Mouse (Mus musculus) lung, postnatal 14 days (tissue): Measurements from ENCODE around the gene Nwd1.

ENCODE experiments used
- DNase-seq: peaks from one replicate; pipeline ENCODE4 v3.0.0; 2021

Gene Nwd1

DNA sequence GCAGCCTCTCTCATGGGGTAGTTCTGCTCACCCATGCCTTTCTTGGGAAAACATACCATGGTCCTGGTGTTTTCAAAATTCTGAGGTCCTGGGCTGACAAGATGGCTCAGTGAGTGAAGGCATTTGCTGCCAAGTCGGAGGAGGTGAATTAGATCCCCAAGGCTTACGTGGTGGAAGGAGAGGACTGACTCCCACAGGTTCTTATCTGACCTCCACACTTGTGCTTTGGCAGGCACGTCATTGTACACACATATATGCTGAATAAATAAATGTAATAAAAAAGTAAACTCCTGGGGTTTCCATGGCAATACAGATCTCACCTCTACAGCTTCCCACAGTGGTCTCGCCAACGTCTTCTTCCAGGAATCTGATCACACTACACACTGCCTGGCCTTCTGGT, 70.1 kb downstream of the Nwd1 start:
- no peak for DNase-seq

DNA sequence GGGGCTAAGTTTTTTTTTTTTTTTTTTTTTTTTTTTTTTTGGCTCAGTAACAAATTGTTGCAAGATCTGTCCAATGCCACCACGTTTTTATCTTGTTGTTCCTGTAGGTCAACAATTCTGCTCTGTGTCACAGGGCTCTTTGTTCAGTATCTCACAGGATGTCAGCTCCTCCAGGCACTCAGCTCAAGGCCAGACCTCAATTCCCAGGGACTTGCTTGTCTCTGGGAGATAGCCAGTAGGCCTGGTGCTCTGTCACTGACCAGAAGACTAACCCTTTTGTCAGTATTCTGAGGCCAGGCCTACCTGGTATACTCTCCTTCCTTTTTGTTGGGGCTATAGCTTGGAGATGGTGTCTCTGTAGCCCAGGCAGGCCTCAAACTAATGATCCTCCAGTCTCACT, 74.0 kb downstream of the Nwd1 start:
- DNase-seq, result no peak

DNA sequence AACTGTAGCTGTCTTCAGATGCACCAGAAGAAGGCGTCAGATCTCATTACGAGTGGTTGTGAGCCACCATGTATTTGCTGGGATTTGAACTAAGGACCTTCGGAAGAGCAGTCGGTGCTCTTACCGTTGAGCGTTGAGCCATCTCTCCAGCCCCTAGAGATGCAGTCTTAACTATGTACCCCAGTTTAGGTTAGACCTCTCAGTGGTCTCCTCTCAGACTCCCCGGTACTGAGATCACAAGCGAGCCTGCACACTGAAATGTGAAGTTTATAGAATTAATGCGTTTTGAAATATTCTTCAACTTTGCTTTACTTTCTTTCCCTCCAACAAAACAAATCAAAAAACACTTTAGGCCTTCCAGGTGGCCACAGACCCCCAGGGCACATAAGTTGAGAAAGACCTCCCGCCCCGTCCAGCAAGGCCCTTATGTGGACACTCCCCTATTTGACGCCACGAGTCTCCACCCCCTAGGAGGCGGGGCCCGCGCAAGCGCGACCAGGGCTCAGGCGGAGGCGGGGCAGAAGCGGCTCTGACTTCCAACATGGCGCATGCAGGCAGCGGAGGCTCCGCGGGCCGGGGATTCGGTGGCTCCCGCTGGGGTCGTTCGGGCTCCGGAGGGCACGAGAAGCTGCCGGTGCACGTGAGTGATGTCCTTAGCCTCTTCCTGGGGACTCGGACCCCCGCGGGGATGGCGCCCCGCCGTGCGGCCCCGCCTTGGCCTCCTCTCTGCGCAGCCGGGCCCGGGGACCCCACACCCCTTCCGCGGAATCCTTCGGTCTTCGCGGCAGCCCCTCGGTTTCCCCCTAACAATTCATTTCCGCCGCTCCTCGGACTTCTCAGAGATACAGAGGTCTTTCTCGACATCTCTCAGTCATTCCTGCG, 76.5 kb downstream of the Nwd1 start, which contains the start of gene Sin3b:
TSS of gene Sin3b (plus strand) at position 517 of the 882 bp plus-strand sequence.
- DNase-seq, result peak; percentile 97

DNA sequence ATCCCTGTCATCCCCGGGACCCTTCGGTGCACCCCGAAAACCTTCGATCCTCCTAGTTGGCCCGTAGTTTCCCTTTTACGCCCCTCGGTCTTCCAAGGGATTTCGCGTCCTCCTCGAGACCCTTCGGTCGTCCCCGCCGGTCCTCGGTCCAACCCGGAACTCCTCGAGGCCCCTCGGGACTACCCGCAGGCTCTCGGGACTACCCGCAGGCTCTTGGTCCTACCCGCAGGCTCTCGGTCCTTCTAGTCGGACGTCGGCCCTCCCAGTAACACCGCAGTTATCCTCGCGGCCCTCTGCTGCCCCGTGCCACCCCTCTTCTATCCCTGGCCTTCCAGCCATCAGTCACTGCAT, 77.1 kb downstream of the Nwd1 start:
- peak; percentile 12 for DNase-seq

DNA sequence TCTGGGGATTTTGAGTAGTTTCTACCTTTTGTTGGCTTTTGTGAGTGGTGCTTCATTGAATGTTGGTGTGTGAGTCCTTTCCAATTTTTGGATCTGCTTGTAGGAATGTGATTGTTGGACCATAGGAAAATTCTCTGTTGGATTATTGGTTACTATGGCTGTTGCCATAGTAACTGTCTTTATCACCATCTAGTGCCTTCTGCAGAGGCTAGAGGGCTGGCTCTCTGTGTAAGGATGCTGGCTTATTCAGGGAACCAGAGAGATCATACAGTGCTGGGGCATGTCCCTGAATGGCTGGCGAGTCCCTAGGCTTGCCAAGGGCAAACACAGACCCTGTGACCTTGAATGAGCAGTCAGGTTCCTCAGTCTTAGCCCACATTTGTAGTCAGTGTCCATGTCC, 82.1 kb downstream of the Nwd1 start:
- no peak for DNase-seq

DNA sequence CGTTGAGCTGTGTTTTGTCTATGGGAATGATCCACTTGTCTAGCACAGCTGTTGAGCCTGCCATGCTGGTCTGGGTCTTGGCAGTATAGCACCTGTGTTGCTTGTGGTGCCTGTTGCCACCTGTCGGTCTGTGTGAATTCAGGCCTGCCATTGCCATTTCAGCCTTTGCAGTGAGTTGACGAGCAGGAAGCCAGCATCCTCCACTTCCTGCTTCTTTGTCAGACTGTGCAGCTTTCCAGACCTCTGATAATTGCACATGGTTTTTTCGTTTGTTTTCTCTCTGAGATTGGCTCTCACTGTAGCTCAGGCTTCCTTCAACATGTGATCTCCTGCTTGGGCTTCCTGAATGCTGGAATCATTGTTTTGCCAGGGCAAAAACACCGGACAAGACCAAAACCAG, 88.5 kb downstream of the Nwd1 start:
- DNase-seq, result no peak

DNA sequence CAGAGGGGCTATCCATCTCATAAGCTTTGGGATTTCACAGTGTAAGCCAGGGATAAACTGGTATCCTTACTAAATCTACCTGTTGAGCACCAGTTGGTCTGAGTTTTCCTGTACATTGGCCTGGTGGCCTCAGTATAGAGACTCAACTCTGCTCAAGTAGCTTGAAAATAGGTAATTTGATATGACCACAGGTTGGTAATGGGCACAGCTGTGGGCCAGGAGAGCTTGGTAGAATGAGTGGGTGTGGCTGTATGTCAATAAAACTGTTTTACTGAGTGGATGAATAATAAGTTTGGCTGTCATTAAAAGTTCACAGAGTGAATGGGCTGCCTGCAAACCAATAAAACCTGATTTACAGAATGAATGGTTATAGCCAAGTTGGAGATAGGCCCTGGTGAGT, 90.4 kb downstream of the Nwd1 start:
- DNase-seq, result no peak

DNA sequence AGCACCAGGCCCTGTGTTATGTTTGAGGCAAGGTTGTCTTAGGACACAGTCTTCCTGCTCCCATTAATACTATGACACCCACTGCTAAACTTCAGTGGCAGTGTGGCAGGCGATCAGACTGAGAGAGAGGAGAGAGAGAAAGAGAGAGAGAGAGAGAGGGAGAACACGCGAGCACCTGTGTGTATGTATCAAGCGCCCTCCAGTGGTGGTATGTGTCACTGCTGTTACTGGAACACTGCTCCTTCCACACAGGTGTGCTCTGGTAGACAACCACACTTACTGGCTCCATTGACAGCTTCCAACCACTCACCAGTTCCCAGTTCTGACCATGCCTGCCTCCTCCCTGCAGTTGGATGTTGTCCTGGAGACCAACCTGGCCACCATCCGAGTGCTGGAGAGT, 99.5 kb downstream of the Nwd1 start:
- DNase-seq, result peak; percentile 50

DNA sequence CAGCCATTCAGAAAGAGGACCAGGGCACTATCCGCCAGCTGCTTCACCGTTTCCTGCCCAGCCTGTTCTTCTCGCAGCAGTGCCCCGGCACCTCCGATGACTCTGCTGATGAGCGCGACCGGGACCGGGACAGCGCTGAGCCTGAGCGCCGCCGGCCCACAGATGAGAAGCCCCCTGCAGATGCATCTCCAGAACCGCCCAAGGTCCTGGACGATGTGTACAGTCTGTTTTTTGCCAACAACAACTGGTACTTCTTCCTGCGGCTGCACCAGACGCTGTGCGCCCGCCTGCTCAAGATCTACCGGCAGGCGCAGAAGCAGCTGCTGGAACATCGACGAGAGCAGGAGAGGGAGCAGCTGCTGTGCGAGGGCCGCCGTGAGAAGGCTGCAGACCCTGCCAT, 103.3 kb downstream of the Nwd1 start:
- DNase-seq, result no peak

DNA sequence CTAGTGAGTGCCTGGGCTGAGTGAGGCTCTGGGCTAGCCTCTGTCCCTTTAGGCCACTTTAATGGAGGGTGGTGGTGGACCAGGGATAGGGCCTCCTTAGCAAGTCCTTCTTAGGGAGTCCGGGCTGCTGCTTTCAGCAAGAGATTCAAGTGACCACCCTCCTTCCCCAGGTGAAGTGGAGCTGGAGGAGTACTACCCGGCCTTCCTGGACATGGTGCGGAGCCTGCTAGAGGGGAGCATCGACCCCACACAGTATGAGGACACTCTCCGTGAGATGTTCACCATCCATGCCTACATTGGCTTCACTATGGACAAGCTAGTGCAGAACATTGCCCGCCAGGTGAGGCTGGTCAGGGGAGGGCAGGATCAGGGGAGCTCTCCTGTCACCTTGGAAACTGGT, 103.8 kb downstream of the Nwd1 start:
- DNase-seq, result no peak

DNA sequence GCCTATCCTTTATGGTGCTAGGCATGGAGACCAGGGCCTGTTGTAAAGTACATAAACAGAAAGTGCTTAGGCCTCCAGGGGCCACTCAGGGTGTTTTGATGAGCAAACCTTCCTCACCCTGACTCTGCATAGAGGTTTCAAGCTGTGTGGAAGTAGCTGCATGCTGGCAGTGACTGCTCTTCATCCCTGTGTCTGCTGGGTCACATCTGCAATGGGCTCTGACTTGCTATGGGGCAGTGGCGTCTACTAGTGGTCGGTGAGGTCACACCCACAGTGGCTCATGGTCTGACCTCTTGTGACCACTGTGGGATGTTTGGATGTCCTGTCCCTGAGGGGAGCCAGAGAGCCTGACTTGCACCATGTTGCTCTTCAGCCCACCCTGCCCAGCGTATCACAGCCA, 104.6 kb downstream of the Nwd1 start:
- no peak for DNase-seq

DNA sequence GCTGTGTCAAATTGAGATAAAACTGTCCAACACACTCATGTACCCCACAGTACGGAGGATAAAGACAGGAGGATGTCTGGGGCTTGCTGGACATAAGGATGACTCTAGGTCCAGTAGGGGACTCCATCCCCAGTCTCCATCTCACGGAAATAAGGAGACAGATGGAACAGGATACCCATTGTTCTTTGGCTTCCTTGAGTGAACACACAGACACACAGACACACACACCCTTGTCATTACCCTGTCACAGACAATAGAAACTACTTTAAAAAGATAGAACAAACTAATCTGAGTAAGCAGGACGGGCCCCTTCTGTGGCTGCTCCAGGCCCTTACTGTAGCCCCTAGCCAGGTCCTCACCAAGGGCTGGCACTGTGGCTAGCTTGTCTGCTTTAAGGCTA, 105.8 kb downstream of the Nwd1 start:
- DNase-seq, result no peak

DNA sequence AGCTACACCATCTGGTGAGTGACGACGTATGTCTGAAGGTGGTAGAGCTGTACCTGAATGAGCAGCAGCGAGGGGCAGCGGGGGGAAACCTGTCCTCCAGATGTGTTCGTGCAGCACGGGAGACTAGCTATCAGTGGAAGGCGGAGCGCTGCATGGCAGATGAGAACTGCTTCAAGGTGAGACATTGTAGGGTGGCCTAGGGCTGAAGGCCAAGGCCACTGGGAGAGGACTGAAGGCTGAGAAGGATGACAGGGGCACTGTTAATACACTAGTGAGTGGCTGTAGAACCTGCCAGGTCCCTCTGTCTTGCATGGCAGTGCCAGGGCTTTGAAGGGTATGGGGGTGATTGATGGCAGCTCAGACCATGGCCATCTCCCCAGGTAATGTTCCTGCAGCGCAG, 106.7 kb downstream of the Nwd1 start:
- no peak for DNase-seq

DNA sequence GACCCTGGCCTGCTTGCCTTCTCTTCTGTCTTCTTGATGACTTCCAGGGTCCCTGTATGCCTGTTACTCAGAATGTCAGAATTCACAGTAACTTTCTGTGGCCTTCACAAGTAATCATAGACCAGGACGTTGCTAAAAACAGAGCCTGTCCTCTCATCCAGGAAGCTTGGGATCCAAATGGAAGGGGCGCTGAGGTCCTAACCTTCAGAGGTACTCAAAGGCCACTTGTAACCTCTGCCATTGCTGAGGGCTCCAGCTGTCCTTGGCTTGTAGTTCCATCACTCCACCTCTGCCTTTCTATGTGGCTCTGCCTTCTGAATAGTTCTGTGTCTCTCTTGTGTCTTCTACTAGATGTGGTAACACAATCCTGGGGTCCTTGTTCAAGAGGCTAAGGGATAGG, 107.3 kb downstream of the Nwd1 start:
- DNase-seq, result no peak

DNA sequence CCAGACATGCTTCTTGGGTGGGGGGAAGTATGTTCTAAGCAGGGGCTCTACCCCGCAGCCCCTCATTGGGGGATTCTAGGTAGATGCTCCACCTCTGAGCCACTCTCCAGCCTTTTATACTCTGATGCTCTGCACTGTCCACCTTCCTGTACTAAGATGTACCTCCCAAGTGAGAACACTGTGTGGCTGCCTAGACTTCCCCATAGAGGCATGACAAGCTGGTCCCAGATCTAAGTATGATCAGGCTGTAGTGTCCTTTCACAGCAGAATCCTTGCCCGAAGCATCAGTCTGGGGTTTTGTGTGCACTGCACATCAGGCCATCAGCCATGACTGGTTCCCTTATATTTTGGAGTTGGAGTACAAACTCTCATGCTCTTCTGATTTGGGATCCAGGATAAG, 109.5 kb downstream of the Nwd1 start:
- no peak for DNase-seq

DNA sequence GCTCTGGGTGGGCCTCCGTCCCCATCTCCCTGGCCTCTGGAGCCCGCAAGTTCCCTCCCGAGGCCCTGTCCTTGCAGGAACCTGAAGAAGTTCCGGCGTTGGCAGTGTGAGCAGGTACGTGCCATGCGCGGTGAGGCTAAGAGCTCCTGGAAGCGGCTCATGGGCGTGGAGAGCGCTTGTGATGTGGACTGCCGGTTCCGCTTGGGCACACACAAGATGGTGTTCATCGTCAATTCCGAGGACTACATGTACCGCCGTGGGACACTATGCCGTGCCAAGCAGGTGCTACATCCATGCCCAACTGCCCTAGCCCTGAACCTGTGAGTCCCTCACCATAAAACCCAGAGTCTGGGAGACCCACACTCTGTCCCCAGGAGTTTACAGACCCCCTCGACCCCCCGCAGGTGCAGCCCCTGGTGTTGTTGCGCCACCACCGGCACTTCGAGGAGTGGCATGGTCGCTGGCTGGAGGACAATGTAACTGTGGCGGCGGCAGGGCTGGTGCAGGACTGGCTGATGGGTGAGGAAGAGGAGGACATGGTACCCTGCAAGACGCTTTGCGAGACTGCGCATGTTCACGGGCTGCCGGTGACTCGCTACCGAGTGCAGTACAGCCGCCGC, 110.4 kb downstream of the Nwd1 start:
- no peak for DNase-seq

DNA sequence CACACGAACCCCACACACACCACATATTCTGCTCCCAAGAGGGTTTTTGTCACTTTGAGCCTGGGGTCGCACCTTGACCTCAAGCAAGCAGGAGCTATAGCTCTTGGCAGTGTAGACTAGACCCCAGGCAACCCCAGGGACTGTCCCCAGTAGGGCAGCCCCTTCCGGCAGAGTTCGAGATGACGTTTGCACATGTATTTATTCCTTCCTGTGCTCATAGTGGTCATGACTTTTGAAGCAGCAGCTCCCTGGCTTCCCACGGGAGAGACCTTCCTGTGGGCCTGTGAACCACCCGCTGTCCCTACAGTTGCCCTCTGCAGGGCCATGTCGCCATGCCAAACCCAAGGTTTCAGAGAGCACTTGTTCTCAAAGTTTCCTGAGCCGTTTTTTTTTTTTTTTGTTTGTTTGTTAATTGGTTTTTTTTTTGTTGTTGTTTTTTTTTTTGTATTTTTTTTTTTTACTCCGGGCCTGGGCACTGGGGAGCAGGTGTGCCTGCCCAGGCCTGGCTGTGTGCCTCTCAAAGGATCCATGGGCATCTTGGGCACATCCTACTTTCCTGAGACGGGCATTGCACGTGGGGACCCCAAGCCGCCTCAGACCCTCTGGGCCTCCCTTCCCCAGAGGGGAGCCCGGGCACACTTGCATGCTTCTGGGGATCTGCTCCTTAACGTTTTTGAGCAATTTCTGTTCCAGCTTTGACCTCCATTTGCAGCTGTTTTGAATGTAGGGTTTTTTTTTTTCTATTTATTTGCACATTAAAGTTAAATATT, 111.1 kb downstream of the Nwd1 start:
- no peak for DNase-seq

DNA sequence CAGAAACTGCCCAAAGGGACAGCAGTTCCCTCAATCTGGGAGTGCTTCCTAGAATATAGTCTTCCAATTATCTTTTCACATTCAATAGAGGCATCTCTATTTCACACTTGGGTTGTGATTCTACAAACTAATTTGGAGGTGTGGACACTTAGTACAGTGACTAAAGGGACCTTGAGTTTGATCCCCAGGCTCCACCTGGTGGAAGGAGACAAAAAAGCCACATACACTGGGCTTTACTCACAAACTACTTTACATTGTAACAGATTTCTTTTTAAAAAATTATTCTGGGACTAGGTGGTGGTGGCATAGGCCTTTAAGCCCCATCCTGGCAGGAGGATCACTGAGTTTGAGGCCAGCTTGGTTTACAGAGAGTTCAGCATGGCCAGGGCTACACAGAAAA, 111.8 kb downstream of the Nwd1 start:
- no peak for DNase-seq

DNA sequence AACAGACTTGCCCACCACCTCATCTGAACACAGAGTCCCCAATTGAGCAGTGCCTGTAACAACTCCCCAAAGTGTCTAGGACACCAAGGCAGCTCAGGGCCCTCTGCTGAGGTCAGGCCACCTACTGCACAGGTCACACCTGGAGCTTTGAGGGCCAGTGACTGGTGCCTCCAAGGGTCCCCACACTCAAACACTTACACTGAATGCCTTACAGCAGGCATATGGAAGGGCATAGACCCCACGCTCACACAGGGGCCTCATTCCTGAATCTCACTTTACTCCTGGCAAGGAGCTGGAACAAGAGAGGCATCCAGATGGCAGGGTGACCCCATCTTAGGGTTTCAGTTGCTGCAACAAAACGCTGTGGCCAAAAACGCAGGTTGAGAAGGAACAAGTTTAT, 113.7 kb downstream of the Nwd1 start:
- DNase-seq, result no peak

DNA sequence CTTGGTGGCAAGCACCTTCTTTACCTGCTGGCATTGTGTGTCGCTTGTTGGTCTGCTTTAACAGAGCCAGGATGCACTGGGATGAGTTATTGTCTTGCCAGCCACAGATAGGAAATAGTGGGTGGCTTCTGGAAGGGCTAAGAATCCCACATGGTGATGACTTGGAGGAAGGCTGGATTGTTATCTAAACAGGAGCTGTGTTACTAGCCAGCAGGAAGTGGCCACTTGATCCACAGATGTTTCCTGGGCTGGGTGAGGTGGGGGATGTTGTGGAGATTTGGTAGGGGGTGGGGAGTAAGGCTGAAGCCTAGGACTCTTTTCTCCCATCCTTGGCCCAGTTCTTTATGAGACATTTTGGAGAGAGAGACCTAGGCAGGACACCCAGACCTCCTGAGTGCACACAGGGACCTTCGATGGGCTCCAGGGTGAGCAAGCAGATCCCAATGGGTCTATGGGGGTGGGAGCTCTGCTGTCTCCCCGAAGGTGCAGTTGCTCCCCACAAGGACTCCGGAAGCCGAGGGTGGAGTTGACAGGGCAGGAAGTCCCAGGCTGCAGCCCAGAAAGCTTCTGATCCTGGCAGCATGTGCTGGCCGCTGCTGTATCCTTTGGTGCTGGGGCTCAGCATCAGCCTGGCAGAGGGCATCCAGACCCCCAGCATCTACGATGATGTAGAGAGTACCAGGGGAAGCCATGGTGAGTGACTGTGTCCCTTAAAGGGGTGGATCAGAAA, 115.0 kb downstream of the Nwd1 start, which contains the start of gene F2rl3:
TSS of gene F2rl3 (plus strand) at position 559 of the 730 bp plus-strand sequence.
- DNase-seq, result no peak

DNA sequence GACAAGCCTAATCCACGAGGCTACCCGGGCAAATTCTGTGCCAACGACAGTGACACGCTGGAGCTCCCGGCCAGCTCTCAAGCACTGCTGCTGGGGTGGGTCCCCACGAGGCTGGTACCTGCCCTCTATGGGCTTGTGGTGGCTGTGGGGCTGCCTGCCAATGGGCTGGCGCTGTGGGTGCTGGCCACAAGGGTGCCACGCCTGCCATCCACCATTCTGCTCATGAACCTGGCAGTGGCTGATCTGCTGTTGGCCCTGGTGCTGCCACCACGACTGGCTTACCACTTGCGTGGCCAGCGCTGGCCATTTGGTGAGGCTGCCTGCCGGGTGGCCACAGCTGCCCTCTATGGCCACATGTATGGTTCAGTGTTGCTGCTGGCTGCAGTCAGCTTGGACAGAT, 115.8 kb downstream of the Nwd1 start:
- DNase-seq, result no peak

DNA sequence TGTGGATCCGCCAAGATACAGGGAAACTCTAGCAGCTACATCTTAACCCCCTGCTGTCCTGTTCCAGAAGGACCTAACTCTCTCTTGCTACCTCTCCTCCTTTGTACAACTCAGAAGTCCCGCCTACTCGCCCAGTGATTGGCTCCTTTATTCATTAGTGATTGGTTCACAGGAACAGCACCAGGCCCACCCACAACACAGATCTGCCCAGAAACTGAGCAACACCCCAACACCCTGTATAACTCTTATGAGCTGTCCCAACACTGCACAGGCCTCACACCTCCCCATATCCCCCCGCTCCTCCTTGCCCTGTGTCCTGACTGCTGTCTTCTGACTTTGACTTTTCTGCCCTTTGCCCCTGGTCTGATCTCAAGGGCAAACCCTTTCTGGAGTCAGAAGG, 119.2 kb downstream of the Nwd1 start:
- no peak for DNase-seq

DNA sequence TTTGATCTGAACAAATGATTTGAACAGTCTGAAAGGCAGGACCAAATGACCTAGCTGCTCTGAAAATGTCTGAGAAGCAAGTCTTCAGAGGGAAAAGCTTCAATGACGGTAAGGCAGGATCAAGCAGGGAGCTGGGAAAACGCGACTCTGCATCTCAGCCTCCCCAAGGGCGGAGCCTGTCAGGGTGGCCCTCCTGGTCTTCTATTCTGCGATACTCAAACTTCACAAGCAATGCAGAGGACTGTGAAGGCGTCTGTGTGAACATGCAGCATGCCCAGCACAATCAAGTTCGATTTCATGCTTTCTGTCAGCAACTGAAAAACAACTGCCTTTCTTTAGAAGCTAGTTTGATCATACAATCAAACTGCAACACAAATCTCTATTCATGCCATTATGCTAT, 120.3 kb downstream of the Nwd1 start:
- DNase-seq, result no peak
